Mouse (Mus musculus): ENCODE data around the gene Chid1. TPM values are rescaled to one million over a fixed set of nuclear protein-coding genes. Genes with fewer than 3 reads are reported as not detected.

The Chid1 gene
- polyA plus RNA-seq, 1 experiment from 2014 or later, result 23.8 TPM

GRCm38 (mm10) chr7:141469901-141470636 is 69.6 kb downstream of the Chid1 start:
- H3K4me3 ChIP-seq, result peak overlapping the region; percentile 76; the same call in 1 of the 2 replicates
- 92% methylated on average over 18 of the region's 18 CpGs for WGBS
- H3K27ac ChIP-seq (replicated peaks), result no peak overlapping the region
- no peak for DNase-seq (ENCODE audit: low spot score)
- peaks cover 40% of the 10 kb centered on the region for H3K36me3 ChIP-seq (replicated peaks)
- H3K9me3 ChIP-seq, result no peaks in the 10 kb centered on the region
- peaks cover 62% of the 10 kb centered on the region for H3K4me1 ChIP-seq
- peaks cover 20% of the 10 kb centered on the region for H3K27me3 ChIP-seq (replicated peaks; ENCODE audit: low read depth, poor library complexity, severe bottlenecking)

- Histone ChIP-seq H3K36me3 (replicated peaks) (peaks cover 40% of the 10 kb centered on the region), H3K27ac (replicated peaks) (peak overlapping the region; percentile 92), H3K4me3 (peak overlapping the region; percentile 76), H3K9me3 (no peaks in the 10 kb centered on the region), H3K27me3 (replicated peaks; ENCODE audit: low read depth, poor library complexity, severe bottlenecking) (peaks cover 27% of the 10 kb centered on the region), H3K4me1 (peaks cover 67% of the 10 kb centered on the region)
- 86% methylated on average over 6 of the region's 6 CpGs for WGBS
- no peak for DNase-seq (ENCODE audit: low spot score)
Measured at GRCm38 (mm10) chr7:141469352-141469751, 70.3 kb downstream of the Chid1 start.

- H3K4me1 ChIP-seq, result peaks cover 67% of the 10 kb centered on the region
- no peaks in the 10 kb centered on the region for H3K9me3 ChIP-seq
- peak overlapping the region; percentile 92 for H3K27ac ChIP-seq (replicated peaks)
- H3K27me3 ChIP-seq (replicated peaks; ENCODE audit: low read depth, poor library complexity, severe bottlenecking), result peaks cover 34% of the 10 kb centered on the region
- H3K4me3 ChIP-seq, result peak overlapping the region; percentile 76
- 27% methylated on average over 8 of the region's 8 CpGs for WGBS
- peaks cover 40% of the 10 kb centered on the region for H3K36me3 ChIP-seq (replicated peaks)
- DNase-seq (ENCODE audit: low spot score), result peak; percentile 73
Measured at GRCm38 (mm10) chr7:141468522-141469211, 71.0 kb downstream of the Chid1 start.

- DNase-seq (ENCODE audit: low spot score), result peak; percentile 35
- WGBS, result 19% methylated on average over 5 of the region's 5 CpGs
Measured at GRCm38 (mm10) chr7:141468164-141468521, 71.5 kb downstream of the Chid1 start.

GRCm38 (mm10) chr7:141467230-141468030 is 72.2 kb downstream of the Chid1 start, which contains the start of gene Cd151:
Cd151 (plus strand) TSS chr7:141467392.
- peak within 1 kb of the TSS; percentile 76 for H3K4me3 ChIP-seq
- H3K27ac ChIP-seq (replicated peaks), result peak within 1 kb of the TSS; percentile 92
- WGBS, result under 1% methylated on average over 52 of the region's 52 CpGs
- no peaks in the 10 kb centered on the region for H3K9me3 ChIP-seq
- peak; percentile 93 for DNase-seq (ENCODE audit: low spot score)
- peaks cover 47% of the 10 kb centered on the region for H3K27me3 ChIP-seq (replicated peaks; ENCODE audit: low read depth, poor library complexity, severe bottlenecking)
- peaks cover 34% of the 10 kb centered on the region for H3K36me3 ChIP-seq (replicated peaks)
- peaks cover 66% of the 10 kb centered on the region for H3K4me1 ChIP-seq

More at GRCm38 (mm10) chr7:141468164-141468521, 71.5 kb downstream of the Chid1 start:
- peak overlapping the region; percentile 76 for H3K4me3 ChIP-seq
- H3K27ac ChIP-seq (replicated peaks), result peak overlapping the region; percentile 92
- H3K36me3 ChIP-seq (replicated peaks), result peaks cover 40% of the 10 kb centered on the region
- H3K9me3 ChIP-seq, result no peaks in the 10 kb centered on the region
- peaks cover 39% of the 10 kb centered on the region for H3K27me3 ChIP-seq (replicated peaks; ENCODE audit: low read depth, poor library complexity, severe bottlenecking)
- H3K4me1 ChIP-seq, result peaks cover 63% of the 10 kb centered on the region

GRCm38 (mm10) chr7:141466607-141467148 is 73.0 kb downstream of the Chid1 start:
- H3K27me3 ChIP-seq (replicated peaks; ENCODE audit: low read depth, poor library complexity, severe bottlenecking), result peaks cover 54% of the 10 kb centered on the region
- 59% methylated on average over 10 of the region's 10 CpGs for WGBS

GRCm38 (mm10) chr7:141466045-141466394 is 73.6 kb downstream of the Chid1 start:
- no peak for DNase-seq (ENCODE audit: low spot score)
- Histone ChIP-seq H3K4me3 (0 out of 2 replicates have a peak overlapping the region, but pooled peaks have one; percentile 48), H3K27ac (replicated peaks) (no peak overlapping the region), H3K4me1 (peaks cover 77% of the 10 kb centered on the region), H3K27me3 (replicated peaks; ENCODE audit: low read depth, poor library complexity, severe bottlenecking) (peaks cover 61% of the 10 kb centered on the region), H3K9me3 (no peaks in the 10 kb centered on the region), H3K36me3 (replicated peaks) (peaks cover 21% of the 10 kb centered on the region)
- WGBS, result 74% methylated on average over 7 of the region's 7 CpGs

More at GRCm38 (mm10) chr7:141466607-141467148, 73.0 kb downstream of the Chid1 start:
- no peak for DNase-seq (ENCODE audit: low spot score)
- Histone ChIP-seq H3K36me3 (replicated peaks) (peaks cover 28% of the 10 kb centered on the region), H3K4me3 (peak overlapping the region; percentile 76), H3K4me1 (peaks cover 74% of the 10 kb centered on the region), H3K9me3 (no peaks in the 10 kb centered on the region), H3K27ac (replicated peaks) (peak overlapping the region; percentile 92)

DNA sequence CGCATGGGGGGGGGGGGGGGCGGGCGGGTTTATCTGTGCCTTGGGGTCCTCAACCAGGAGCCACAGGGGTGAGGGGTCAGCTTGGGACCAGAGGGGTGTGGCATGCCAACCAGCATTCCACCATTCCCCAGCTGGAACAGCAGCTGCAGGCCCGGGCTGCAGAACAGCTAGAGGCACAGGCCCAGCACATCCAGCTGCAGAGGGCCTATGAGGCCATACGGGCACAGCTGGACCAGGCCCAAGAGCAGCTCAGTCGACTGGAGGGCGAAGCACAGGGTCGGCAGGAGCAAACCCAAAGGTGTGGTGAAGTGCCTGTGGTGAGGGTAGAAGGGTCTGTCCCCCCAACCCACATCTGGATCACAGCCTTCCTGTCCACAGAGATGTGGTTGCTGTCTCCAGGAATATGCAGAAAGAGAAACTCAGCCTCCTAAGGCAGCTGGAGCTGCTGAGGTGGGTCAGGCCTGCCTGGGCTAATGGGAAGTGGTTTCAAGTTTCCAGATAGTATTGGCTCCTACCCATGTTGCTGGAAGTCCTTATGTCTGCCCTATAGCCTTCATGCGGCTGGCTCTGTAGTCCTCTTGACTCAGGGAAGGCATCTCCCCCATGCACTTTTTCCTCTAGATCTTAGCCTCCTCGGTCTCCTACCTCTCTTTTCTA is 74.1 kb downstream of the Chid1 start:
- H3K4me3 ChIP-seq, result peak overlapping the region; percentile 48
- no peak overlapping the region; the same call in 1 of the 2 replicates for H3K27ac ChIP-seq (replicated peaks)
- H3K27me3 ChIP-seq (replicated peaks; ENCODE audit: low read depth, poor library complexity, severe bottlenecking), result peaks cover 66% of the 10 kb centered on the region
- H3K9me3 ChIP-seq, result no peaks in the 10 kb centered on the region
- DNase-seq (ENCODE audit: low spot score), result peak; percentile 42
- peaks cover 77% of the 10 kb centered on the region for H3K4me1 ChIP-seq
- peaks cover 16% of the 10 kb centered on the region for H3K36me3 ChIP-seq (replicated peaks)
- whole genome bisulfite sequencing, result 30% methylated on average over 10 of the region's 10 CpGs

DNA sequence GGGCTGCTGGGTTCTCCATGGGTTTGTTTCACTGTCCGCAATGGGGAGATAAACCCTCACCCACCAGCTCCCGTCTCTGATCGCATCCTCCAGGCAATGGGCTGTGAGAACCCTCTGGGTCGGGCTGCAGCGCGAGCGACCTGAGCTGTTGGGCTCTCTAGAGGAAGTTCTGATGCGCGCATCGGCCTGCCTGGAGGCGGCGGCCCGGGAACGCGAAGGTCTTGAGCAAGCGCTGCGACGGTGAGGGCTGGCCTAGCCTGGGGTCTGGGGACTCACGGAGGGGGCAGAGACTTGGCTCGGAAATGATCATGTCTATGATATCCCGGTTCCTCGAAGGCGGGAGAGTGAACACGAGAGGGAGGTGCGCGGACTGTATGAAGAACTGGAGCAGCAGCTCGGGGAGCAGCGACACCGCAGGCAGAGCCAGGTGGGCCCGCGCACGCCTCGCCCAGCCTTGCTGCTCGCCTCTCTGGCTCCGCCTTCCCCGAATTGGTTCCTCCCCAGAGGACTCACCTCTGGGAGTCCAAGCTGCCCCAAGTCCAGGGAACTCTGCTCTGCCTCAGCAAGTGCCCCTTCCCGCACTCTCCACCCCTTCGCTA is 75.0 kb downstream of the Chid1 start:
- H3K27ac ChIP-seq (replicated peaks), result peak overlapping the region; percentile 21; the same call in 1 of the 2 replicates
- peaks cover 73% of the 10 kb centered on the region for H3K4me1 ChIP-seq
- peak; percentile 52 for DNase-seq (ENCODE audit: low spot score)
- peaks cover 8% of the 10 kb centered on the region for H3K36me3 ChIP-seq (replicated peaks)
- peaks cover 74% of the 10 kb centered on the region for H3K27me3 ChIP-seq (replicated peaks; ENCODE audit: low read depth, poor library complexity, severe bottlenecking)
- WGBS, result 2% methylated on average over 38 of the region's 38 CpGs
- no peaks in the 10 kb centered on the region for H3K9me3 ChIP-seq
- H3K4me3 ChIP-seq, result peak overlapping the region; percentile 48

- no peak for DNase-seq (ENCODE audit: low spot score)
- peaks cover 8% of the 10 kb centered on the region for H3K36me3 ChIP-seq (replicated peaks)
- no peaks in the 10 kb centered on the region for H3K9me3 ChIP-seq
- no peak overlapping the region for H3K27ac ChIP-seq (replicated peaks)
- H3K4me1 ChIP-seq, result peaks cover 67% of the 10 kb centered on the region
- WGBS, result 19% methylated on average over 12 of the region's 12 CpGs
- peak overlapping the region; percentile 48 for H3K4me3 ChIP-seq
- H3K27me3 ChIP-seq (replicated peaks; ENCODE audit: low read depth, poor library complexity, severe bottlenecking), result peaks cover 81% of the 10 kb centered on the region
Measured at GRCm38 (mm10) chr7:141463824-141464602, 75.6 kb downstream of the Chid1 start.

DNA sequence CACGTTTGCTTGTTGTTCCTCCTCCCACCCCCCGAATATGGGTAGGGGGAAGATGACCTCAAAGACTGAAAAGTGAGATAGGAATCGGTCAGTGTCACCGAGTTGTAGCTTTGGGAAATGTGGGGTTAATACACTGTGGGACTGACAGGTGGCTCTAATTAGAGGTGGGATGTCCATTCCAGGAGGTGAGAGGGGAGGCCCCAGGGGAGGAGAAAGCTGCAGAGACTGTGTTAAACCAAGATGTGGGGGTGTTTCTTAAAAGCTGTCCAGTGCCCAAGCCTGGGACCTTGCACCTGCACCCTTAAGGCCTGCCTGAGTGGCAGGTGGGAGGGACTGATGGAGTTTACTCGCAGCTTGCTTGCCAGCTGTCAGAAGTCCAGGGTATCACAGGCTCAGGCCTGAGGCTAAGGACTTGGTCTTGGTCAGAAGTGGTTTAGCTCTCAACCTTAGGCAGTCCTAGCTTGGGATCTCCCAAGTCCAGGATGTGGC is 77.3 kb downstream of the Chid1 start:
- DNase-seq (ENCODE audit: low spot score), result peak; percentile 51
- H3K27me3 ChIP-seq (replicated peaks; ENCODE audit: low read depth, poor library complexity, severe bottlenecking), result peaks cover 96% of the 10 kb centered on the region
- no peaks in the 10 kb centered on the region for H3K9me3 ChIP-seq
- peak overlapping the region; percentile 59 for H3K4me3 ChIP-seq
- peaks cover 14% of the 10 kb centered on the region for H3K36me3 ChIP-seq (replicated peaks)
- peaks cover 50% of the 10 kb centered on the region for H3K4me1 ChIP-seq
- 10% methylated on average over 5 of the region's 5 CpGs for WGBS
- no peak overlapping the region for H3K27ac ChIP-seq (replicated peaks)
